In the genomic region with DNA sequence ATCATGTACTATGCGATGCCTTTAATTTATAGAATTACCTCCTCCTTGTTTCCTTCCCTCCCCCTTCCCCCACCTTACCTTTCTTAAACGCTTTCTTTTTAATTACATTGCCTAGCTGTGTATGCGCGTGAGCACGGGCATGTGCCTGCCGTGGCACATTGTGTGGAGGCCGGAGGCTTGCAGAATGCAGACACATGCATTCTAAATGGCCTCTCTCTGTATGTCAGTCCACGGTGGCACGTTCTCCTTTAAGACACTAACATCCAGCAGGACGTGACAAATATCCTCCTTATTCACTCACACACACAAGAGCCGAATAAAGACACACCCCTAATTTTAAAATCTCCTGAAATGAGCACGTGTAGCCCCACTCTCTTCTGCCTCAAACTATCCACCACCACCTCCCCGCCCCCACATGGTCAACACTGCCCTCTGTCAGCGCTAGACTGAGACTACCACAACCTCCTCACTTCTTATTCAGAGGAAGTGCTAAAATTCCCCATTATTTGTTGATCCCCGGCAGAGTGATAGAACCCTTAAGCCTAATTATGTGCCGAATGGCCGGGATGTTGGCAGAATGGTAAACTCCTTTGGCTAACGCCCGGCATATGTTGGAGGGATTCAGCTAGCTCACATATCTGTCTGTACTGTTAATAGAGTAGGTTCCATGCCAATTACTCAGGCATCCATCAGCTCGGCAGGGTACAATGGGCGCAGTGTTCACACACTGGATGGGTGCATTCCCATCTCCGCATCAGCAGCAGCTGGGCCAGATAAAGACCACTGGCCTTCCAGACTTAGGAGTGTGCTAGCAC, we compare ENCODE assay signal across 8 mouse cellular contexts.
DNase-seq lines count a peak whose midpoint lies in the region; ATAC-seq and TF ChIP-seq lines count a peak whose summit lies in the region.

No protein-coding gene starts in this region.

- peak overlapping the region; percentile 68 for H3K9ac ChIP-seq in heart, embryonic 14.5 days (ENCODE audit: low read length)
- H3K9ac ChIP-seq in kidney, embryonic 16.5 days (replicated peaks; ENCODE audit: low read length): peak overlapping the region; percentile 46
- 0 out of 2 replicates have a peak overlapping the region, but pooled peaks have one; percentile 28 for H3K9ac ChIP-seq in liver, embryonic 14.5 days (replicated peaks)

- peak; percentile 60 for TF ChIP-seq CTCF in liver, embryonic 14.5 days (IDR thresholded peaks at IDR 0.05; ENCODE audit: low read depth)

- peaks cover 61% of the 10 kb centered on the region for H3K4me1 ChIP-seq in forebrain, embryonic 10.5 days
- H3K4me1 ChIP-seq in heart, embryonic 14.5 days (ENCODE audit: control insufficient read depth in 2 of 2, insufficient read depth in 2 of 2, low read length in 2 of 2): peaks cover 11 to 49% of the 10 kb centered on the region in 2 experiments
- peaks cover 50% of the 10 kb centered on the region for H3K4me1 ChIP-seq in kidney, embryonic 16.5 days (ENCODE audit: insufficient read depth, low read length)
- peaks cover 26 to 36% of the 10 kb centered on the region in 2 experiments for H3K4me1 ChIP-seq in liver, embryonic 14.5 days (replicated peaks; ENCODE audit: control insufficient read depth in 2 of 2, insufficient read depth in 2 of 2, low read length in 1 of 2)

- peak overlapping the region; percentile 47 for H3K4me3 ChIP-seq in forebrain, embryonic 10.5 days
- peak overlapping the region; percentile 27 to 37 for H3K4me3 ChIP-seq in heart, embryonic 14.5 days (ENCODE audit: control insufficient read depth in 1 of 2, insufficient read depth in 1 of 2, low read depth in 1 of 2, low read length in 2 of 2)
- peak overlapping the region; percentile 46 for H3K4me3 ChIP-seq in kidney, embryonic 16.5 days (ENCODE audit: low read length)
- peak overlapping the region; percentile 21 to 48 for H3K4me3 ChIP-seq in liver, embryonic 14.5 days (ENCODE audit: insufficient read depth in 1 of 2, low read depth in 2 of 2, low read length in 2 of 2)

- 11% methylated on average over 22 of the region's 22 CpGs for WGBS in forebrain, embryonic 10.5 days
- WGBS in heart, embryonic 14.5 days: 8% methylated on average over 22 of the region's 22 CpGs
- WGBS in kidney, embryonic 16.5 days: 10% methylated on average over 22 of the region's 22 CpGs
- WGBS in liver, embryonic 14.5 days (ENCODE audit: insufficient replicate concordance): 13% methylated on average over 22 of the region's 22 CpGs

- H3K4me2 ChIP-seq in heart, embryonic 14.5 days (ENCODE audit: low read length): peak overlapping the region; percentile 71
- peak overlapping the region; percentile 75 for H3K4me2 ChIP-seq in kidney, embryonic 16.5 days (replicated peaks; ENCODE audit: low read depth, low read length)
- peak overlapping the region; percentile 76 for H3K4me2 ChIP-seq in liver, embryonic 14.5 days (ENCODE audit: low read depth)

- H3K27ac ChIP-seq in forebrain, embryonic 10.5 days: peak overlapping the region; percentile 90
- H3K27ac ChIP-seq in heart, embryonic 14.5 days (replicated peaks in 1 of 2; ENCODE audit: control insufficient read depth in 1 of 2, insufficient read depth in 1 of 2, low read depth in 2 of 2, low read length in 2 of 2): peak overlapping the region; percentile 16 to 80
- H3K27ac ChIP-seq in kidney, embryonic 16.5 days (ENCODE audit: low read length): peak overlapping the region; percentile 87
- no peak overlapping the region for H3K27ac ChIP-seq in liver, embryonic 14.5 days

- no peaks in the 10 kb centered on the region for H3K27me3 ChIP-seq in forebrain, embryonic 10.5 days (ENCODE audit: poor library complexity, severe bottlenecking)
- no peaks in the 10 kb centered on the region for H3K27me3 ChIP-seq in heart, embryonic 14.5 days (ENCODE audit: control insufficient read depth, insufficient read depth, low read length)
- H3K27me3 ChIP-seq in kidney, embryonic 16.5 days (ENCODE audit: insufficient read depth, low read length): no peaks in the 10 kb centered on the region
- no peaks in the 10 kb centered on the region for H3K27me3 ChIP-seq in liver, embryonic 14.5 days (ENCODE audit: control insufficient read depth, insufficient read depth, low read length)

- no peak for TF ChIP-seq EP300 in liver, embryonic 14.5 days (IDR thresholded peaks at IDR 0.05; ENCODE audit: low read depth)

- DNase-seq in B cell, adult 2 months: peak; percentile 74 to 78
- peak; percentile 50 for DNase-seq in adipocyte (ENCODE audit: low spot score)
- peak; percentile 72 for DNase-seq in forebrain, embryonic 10.5 days (ENCODE audit: extremely low spot score, low spot score)
- no peak for DNase-seq in liver, embryonic 14.5 days (ENCODE audit: low read depth in 3 of 3, low spot score in 3 of 3)
- peak; percentile 60 for DNase-seq in naive thymus-derived CD4-positive, alpha-beta T cell, adult 2 months (ENCODE audit: low read depth)
- peak; percentile 64 for DNase-seq in thymus, postnatal 4 days

- H3K9me3 ChIP-seq in forebrain, embryonic 10.5 days: peaks cover 6% of the 10 kb centered on the region
- no peaks in the 10 kb centered on the region for H3K9me3 ChIP-seq in heart, embryonic 14.5 days (ENCODE audit: control insufficient read depth, low read length)
- H3K9me3 ChIP-seq in kidney, embryonic 16.5 days (ENCODE audit: low read length): peaks cover 7% of the 10 kb centered on the region
- no peaks in the 10 kb centered on the region for H3K9me3 ChIP-seq in liver, embryonic 14.5 days (ENCODE audit: control insufficient read depth, low read length)

- H3K36me3 ChIP-seq in forebrain, embryonic 10.5 days (replicated peaks): no peaks in the 10 kb centered on the region
- H3K36me3 ChIP-seq in heart, embryonic 14.5 days (ENCODE audit: control insufficient read depth, insufficient read depth, low read length): no peaks in the 10 kb centered on the region
- H3K36me3 ChIP-seq in kidney, embryonic 16.5 days (ENCODE audit: insufficient read depth, low read length): no peaks in the 10 kb centered on the region
- no peaks in the 10 kb centered on the region for H3K36me3 ChIP-seq in liver, embryonic 14.5 days (replicated peaks; ENCODE audit: control insufficient read depth, insufficient read depth, low read depth)

- peak; percentile 45; the same call in 1 of the 2 replicates for ATAC-seq in heart, embryonic 14.5 days (ENCODE audit: insufficient number of reproducible peaks, insufficient read depth, low FRiP score, low read depth)
- peak; percentile 43 for ATAC-seq in kidney, embryonic 16.5 days (ENCODE audit: low FRiP score, low TSS enrichment)
- peak; percentile 52 for ATAC-seq in liver, embryonic 14.5 days (ENCODE audit: insufficient read depth)

Comparison
In these comparisons a context has a peak if more than half of its experiments do, and no peak if none do; other contexts are left out.
1. DNase-seq: peak in B cell, adult 2 months (2 of 2), adipocyte (single experiment), forebrain, embryonic 10.5 days (single experiment), naive thymus-derived CD4-positive, alpha-beta T cell, adult 2 months (single experiment) and thymus, postnatal 4 days (single experiment); none in liver, embryonic 14.5 days (0 of 3).
2. Peak in every context shown above with its lines, with median percentiles within 50 percentile points of each other: H3K4me3 ChIP-seq, ATAC-seq, H3K4me2 ChIP-seq and H3K9ac ChIP-seq.